Mouse (Mus musculus) midbrain, embryonic 14.5 days (tissue): Measurements from ENCODE around the gene Pold1. TPM values are rescaled to one million over a fixed set of nuclear protein-coding genes. Genes with fewer than 3 reads are reported as not detected.

Experiments
- ATAC-seq: fragments of 200-750 bp; cut with Nextera tagmentation; 2 replicates; pipeline ENCODE4 v1.8.0; 2017; ENCODE audit warnings: moderate number of reproducible peaks, moderate library complexity; ENCODE audit not compliant: low FRiP score, low TSS enrichment
- DNase-seq: peaks from one replicate; pipeline ENCODE4 v3.0.0-alpha.2; 2015
- H3K27ac ChIP-seq: fragments of 300-500 bp; sonication (generic); replicated peaks from 2 replicates; pipeline ENCODE4 v1.5.1; 2014; ENCODE audit warnings: mild to moderate bottlenecking, low read depth, low read length, moderate library complexity
- H3K27me3 ChIP-seq: fragments of 300-500 bp; sonication (generic); 2 replicates; pipeline ENCODE4 v1.6.1; 2014; ENCODE audit warnings: low read length, control low read depth, mixed read lengths; ENCODE audit not compliant: control insufficient read depth, insufficient read depth
- H3K36me3 ChIP-seq: fragments of 300-500 bp; sonication (generic); 2 replicates; pipeline ENCODE4 v1.6.1; 2014; ENCODE audit warnings: low read length, control low read depth; ENCODE audit not compliant: control insufficient read depth, insufficient read depth
- H3K4me1 ChIP-seq: fragments of 300-500 bp; sonication (generic); 2 replicates; pipeline ENCODE4 v1.6.1; 2014; ENCODE audit warnings: mild to moderate bottlenecking, antibody characterized with exemption, low read length, control low read depth; ENCODE audit not compliant: control insufficient read depth, insufficient read depth
- H3K4me2 ChIP-seq: fragments of 300-500 bp; sonication (generic); 2 replicates; pipeline ENCODE4 v1.6.1; 2014; ENCODE audit warnings: mild to moderate bottlenecking, low read length, moderate library complexity
- H3K4me3 ChIP-seq: fragments of 300-500 bp; sonication (generic); replicated peaks from 2 replicates; pipeline ENCODE4 v1.5.1; 2014; ENCODE audit warnings: low read depth, low read length
- H3K9ac ChIP-seq: fragments of 300-500 bp; sonication (generic); replicated peaks from 2 replicates; pipeline ENCODE4 v1.6.1; 2014; ENCODE audit warnings: mild to moderate bottlenecking, low read length, moderate library complexity
- H3K9me3 ChIP-seq: fragments of 300-500 bp; sonication (generic); 2 replicates; pipeline ENCODE4 v1.6.1; 2016; ENCODE audit warnings: low read length, control low read depth, mixed read lengths; ENCODE audit not compliant: control insufficient read depth
- WGBS: fragments of 180-500 bp; shearing (Covaris S2); extraction: QIAGEN DNeasy Blood & Tissue Kit; methylation state at CpG from one replicate; pipeline ENCODE4 v1.1.7; 2014; 5-methylcytosine and 5-hydroxymethylcytosine counted together
- polyA plus RNA-seq: library from polyadenylated mRNA; unstranded; fragments of >200 nt; fragmentation: Nextera tagmentation; extraction: Ambion mirVana; gene quantifications from 2 replicates; pipeline ENCODE4 v1.2.1, GENCODE M21; 2014

The Pold1 gene
- polyA plus RNA-seq, 1 experiment from 2014 or later, result 19.5 TPM

- H3K4me3 ChIP-seq, result peak overlapping the region; percentile 80
- ATAC-seq (peak; percentile 76), DNase-seq (peak; percentile 86)
- H3K27ac ChIP-seq, result peak overlapping the region; percentile 83
- H3K36me3 ChIP-seq, result peaks cover 28% of the 10 kb centered on the region
- H3K9ac ChIP-seq, result peak overlapping the region; percentile 39; the same call in 1 of the 2 replicates
- peaks cover 8% of the 10 kb centered on the region; the same call in 1 of the 2 replicates for H3K4me1 ChIP-seq
- WGBS, result 1% methylated on average over 31 of the region's 32 CpGs
- H3K27me3 ChIP-seq, result no peaks in the 10 kb centered on the region; the same call in 1 of the 2 replicates
- no peaks in the 10 kb centered on the region for H3K9me3 ChIP-seq
- H3K4me2 ChIP-seq, result peak overlapping the region; percentile 78
Observed at GRCm38 (mm10) chr7:44553196-44553764, 4.6 kb upstream of the Pold1 start.

GRCm38 (mm10) chr7:44552141-44552908 lies 3.7 kb upstream of the Pold1 start:
- H3K9me3 ChIP-seq, result no peaks in the 10 kb centered on the region
- peak overlapping the region; percentile 78 for H3K4me2 ChIP-seq
- peaks cover 16% of the 10 kb centered on the region for H3K4me1 ChIP-seq
- DNase-seq, result no peak
- no peak overlapping the region for H3K27ac ChIP-seq
- no peak overlapping the region for H3K9ac ChIP-seq
- WGBS, result 86% methylated on average over 28 of the region's 31 CpGs
- H3K36me3 ChIP-seq, result peaks cover 28% of the 10 kb centered on the region
- no peaks in the 10 kb centered on the region; the same call in 1 of the 2 replicates for H3K27me3 ChIP-seq
- no peak for ATAC-seq
- peak overlapping the region; percentile 80 for H3K4me3 ChIP-seq

- no peak overlapping the region for H3K4me3 ChIP-seq
- WGBS, result 88% methylated on average over 22 of the region's 22 CpGs
- no peak for ATAC-seq
Observed at GRCm38 (mm10) chr7:44551731-44552130, 3.1 kb upstream of the Pold1 start.

GRCm38 (mm10) chr7:44551301-44551700 lies 2.7 kb upstream of the Pold1 start:
- DNase-seq, result no peak
- no peaks in the 10 kb centered on the region for H3K9me3 ChIP-seq
- peaks cover 16% of the 10 kb centered on the region for H3K4me1 ChIP-seq
- H3K27me3 ChIP-seq, result no peaks in the 10 kb centered on the region
- H3K27ac ChIP-seq, result no peak overlapping the region
- no peak overlapping the region for H3K4me2 ChIP-seq
- no peak overlapping the region for H3K9ac ChIP-seq
- H3K36me3 ChIP-seq, result peaks cover 28% of the 10 kb centered on the region
- no peak overlapping the region for H3K4me3 ChIP-seq
- 94% methylated on average over 21 of the region's 21 CpGs for WGBS
- ATAC-seq, result no peak

More at GRCm38 (mm10) chr7:44551731-44552130, 3.1 kb upstream of the Pold1 start:
- no peaks in the 10 kb centered on the region; the same call in 1 of the 2 replicates for H3K27me3 ChIP-seq
- H3K9me3 ChIP-seq, result no peaks in the 10 kb centered on the region
- H3K4me1 ChIP-seq, result peaks cover 16% of the 10 kb centered on the region
- peaks cover 28% of the 10 kb centered on the region for H3K36me3 ChIP-seq
- no peak overlapping the region for H3K27ac ChIP-seq
- no peak overlapping the region for H3K9ac ChIP-seq
- no peak for DNase-seq
- no peak overlapping the region for H3K4me2 ChIP-seq

- no peaks in the 10 kb centered on the region for H3K27me3 ChIP-seq
Observed at GRCm38 (mm10) chr7:44550409-44550678, 1.7 kb upstream of the Pold1 start.

GRCm38 (mm10) chr7:44549621-44550408 lies 1.2 kb upstream of the Pold1 start:
- Histone ChIP-seq H3K36me3 (peaks cover 28% of the 10 kb centered on the region), H3K27me3 (no peaks in the 10 kb centered on the region), H3K9ac (no peak overlapping the region), H3K4me3 (no peak overlapping the region), H3K27ac (no peak overlapping the region), H3K9me3 (no peaks in the 10 kb centered on the region), H3K4me2 (no peak overlapping the region), H3K4me1 (peaks cover 16% of the 10 kb centered on the region)
- WGBS, result 96% methylated on average over 23 of the region's 23 CpGs
- DNase-seq (no peak), ATAC-seq (no peak)

More at GRCm38 (mm10) chr7:44550409-44550678, 1.7 kb upstream of the Pold1 start:
- Histone ChIP-seq H3K9me3 (no peaks in the 10 kb centered on the region), H3K27ac (no peak overlapping the region), H3K36me3 (peaks cover 28% of the 10 kb centered on the region), H3K4me2 (no peak overlapping the region), H3K4me3 (no peak overlapping the region), H3K9ac (no peak overlapping the region), H3K4me1 (peaks cover 16% of the 10 kb centered on the region)
- ATAC-seq (no peak), DNase-seq (no peak)
- 98% methylated on average over 12 of the region's 12 CpGs for WGBS

- no peaks in the 10 kb centered on the region for H3K27me3 ChIP-seq
- H3K9me3 ChIP-seq, result no peaks in the 10 kb centered on the region
- H3K36me3 ChIP-seq, result peaks cover 28% of the 10 kb centered on the region
- peak overlapping the region; percentile 56 for H3K4me3 ChIP-seq
- ATAC-seq (no peak), DNase-seq (no peak)
- H3K4me1 ChIP-seq, result peaks cover 9% of the 10 kb centered on the region
- WGBS, result 30% methylated on average over 5 of the region's 5 CpGs
- peak overlapping the region; percentile 95 for H3K4me2 ChIP-seq
- H3K9ac ChIP-seq, result peak overlapping the region; percentile 37; the same call in 1 of the 2 replicates
- no peak overlapping the region for H3K27ac ChIP-seq
Observed at GRCm38 (mm10) chr7:44547725-44548124, 924 bp downstream of the Pold1 start.

- Histone ChIP-seq H3K27me3 (no peaks in the 10 kb centered on the region), H3K4me1 (peaks cover 8% of the 10 kb centered on the region), H3K4me2 (peak overlapping the region; percentile 95; the same call in 1 of the 2 replicates), H3K36me3 (peaks cover 31% of the 10 kb centered on the region), H3K4me3 (0 out of 2 replicates have a peak overlapping the region, but pooled peaks have one; percentile 56), H3K9ac (no peak overlapping the region), H3K9me3 (no peaks in the 10 kb centered on the region), H3K27ac (no peak overlapping the region)
- DNase-seq (no peak), ATAC-seq (no peak)
- WGBS, result 95% methylated on average over 13 of the region's 13 CpGs
Observed at GRCm38 (mm10) chr7:44547041-44547440, 1.6 kb downstream of the Pold1 start.
